Mouse (Mus musculus) ES-Bruce4 (cell line): ENCODE data around the gene Myo9b. TPM values are rescaled to one million over a fixed set of nuclear protein-coding genes. Genes with fewer than 3 reads are reported as not detected.
A peak's percentile ranks its signal among the peaks of the same experiment; 100 is the strongest.

Experiments used
- H3K27ac ChIP-seq: 2 replicates; pipeline ENCODE4 v1.5.1; 2012; ENCODE audit warnings: low read length, inconsistent platforms; ENCODE audit not compliant: insufficient read depth
- H3K27me3 ChIP-seq: 2 replicates; pipeline ENCODE4 v1.6.1; 2012; ENCODE audit warnings: mild to moderate bottlenecking, low read length, inconsistent platforms; ENCODE audit not compliant: control insufficient read depth, poor library complexity, insufficient read depth, severe bottlenecking
- H3K36me3 ChIP-seq: 2 replicates; pipeline ENCODE4 v1.6.1; 2012; ENCODE audit warnings: inconsistent platforms, mild to moderate bottlenecking, low read length, moderate library complexity; ENCODE audit not compliant: control insufficient read depth, poor library complexity, insufficient read depth, severe bottlenecking
- H3K4me1 ChIP-seq: one replicate; pipeline ENCODE4 v1.8.1; 2011; ENCODE audit warnings: low read length; ENCODE audit not compliant: control insufficient read depth, insufficient read depth
- H3K4me3 ChIP-seq: 2 replicates; pipeline ENCODE4 v1.5.1; 2011; ENCODE audit warnings: low read depth, mild to moderate bottlenecking, low read length
- H3K9ac ChIP-seq: 2 replicates; pipeline ENCODE4 v1.6.1; 2012; ENCODE audit warnings: low read depth, mild to moderate bottlenecking, inconsistent platforms; ENCODE audit not compliant: poor library complexity, severe bottlenecking
- H3K9me3 ChIP-seq: replicated peaks from 2 replicates; pipeline ENCODE4 v1.6.1; 2012; ENCODE audit warnings: mild to moderate bottlenecking, low read length, inconsistent platforms; ENCODE audit not compliant: control insufficient read depth, poor library complexity, insufficient read depth, severe bottlenecking
- CTCF ChIP-seq: IDR thresholded peaks from one replicate; pipeline ENCODE4 v1.8.1; 2011; ENCODE audit warnings: low read depth, low read length
- EP300 ChIP-seq: IDR thresholded peaks from 2 replicates; pipeline ENCODE4 v1.6.1; 2011; ENCODE audit warnings: low read depth, low read length; ENCODE audit not compliant: insufficient read depth
- POLR2A ChIP-seq: IDR thresholded peaks from one replicate; pipeline ENCODE4 v1.8.1; 2011; ENCODE audit warnings: low read length; ENCODE audit not compliant: insufficient read depth
- polyA plus RNA-seq: library from polyadenylated mRNA; stranded (reverse); fragments of >200 nt; gene quantifications from 2 replicates; pipeline ENCODE4 v1.2.4, GENCODE M21; 2011; ENCODE audit warnings: low read depth; ENCODE audit not compliant: missing spikeins, insufficient read depth, insufficient read length

Myo9b gene
- polyA plus RNA-seq, 1 experiment: 37.3 TPM

GRCm38 (mm10) chr8:71371236-71371848, 98.8 kb downstream of the Myo9b start, which contains the start of gene Ocel1:
Gene Ocel1 (plus strand): TSS chr8:71371298.
- Histone ChIP-seq H3K27me3 (no peaks in the 10 kb centered on the region), H3K9ac (peak within 1 kb of the TSS; percentile 56), H3K27ac (no peak within 1 kb of the TSS), H3K9me3 (no peaks in the 10 kb centered on the region), H3K36me3 (peaks cover 10% of the 10 kb centered on the region), H3K4me1 (peaks cover 9% of the 10 kb centered on the region), H3K4me3 (peak within 1 kb of the TSS; percentile 90)
- TF ChIP-seq POLR2A: no peak
- TF ChIP-seq CTCF: peak; percentile 90
- no peak for TF ChIP-seq EP300

- Histone ChIP-seq H3K9ac (peak overlapping the region; percentile 7; the same call in 1 of the 2 replicates), H3K36me3 (peaks cover 10% of the 10 kb centered on the region), H3K9me3 (no peaks in the 10 kb centered on the region), H3K27me3 (no peaks in the 10 kb centered on the region), H3K4me1 (peaks cover 9% of the 10 kb centered on the region), H3K27ac (no peak overlapping the region), H3K4me3 (no peak overlapping the region)
- TF ChIP-seq CTCF (no peak), POLR2A (no peak), EP300 (no peak)
Observed at GRCm38 (mm10) chr8:71372427-71372826, 99.9 kb downstream of the Myo9b start.

DNA sequence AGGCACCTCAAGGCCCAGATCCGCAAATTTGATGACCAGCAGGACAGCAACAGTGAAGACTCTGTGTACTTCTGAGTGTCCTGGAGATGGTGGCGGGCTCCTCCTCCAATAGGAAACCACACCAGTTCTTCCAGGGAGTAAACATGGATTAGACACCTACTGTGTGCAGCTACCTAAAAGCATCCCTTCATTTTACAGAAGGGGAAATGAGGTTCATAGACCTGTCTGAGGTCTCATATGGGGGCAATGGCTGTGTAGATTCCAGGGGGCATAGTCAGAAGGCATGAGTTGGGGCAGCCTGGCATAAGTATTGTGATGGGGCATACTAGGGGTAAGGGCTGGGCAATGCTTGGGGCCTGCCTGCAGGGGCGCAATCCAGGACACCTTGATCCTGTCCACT, 100.5 kb downstream of the Myo9b start:
- no peak for TF ChIP-seq POLR2A
- peak; percentile 10 for TF ChIP-seq CTCF
- no peak for TF ChIP-seq EP300
- H3K27me3 ChIP-seq: no peaks in the 10 kb centered on the region

GRCm38 (mm10) chr8:71374616-71375206, 102.2 kb downstream of the Myo9b start:
- Histone ChIP-seq H3K27me3 (no peaks in the 10 kb centered on the region), H3K4me3 (no peak overlapping the region), H3K4me1 (peaks cover 9% of the 10 kb centered on the region), H3K9me3 (no peaks in the 10 kb centered on the region), H3K27ac (peak overlapping the region; percentile 28), H3K9ac (no peak overlapping the region), H3K36me3 (peaks cover 2% of the 10 kb centered on the region)
- no peak for TF ChIP-seq EP300
- no peak for TF ChIP-seq POLR2A
- TF ChIP-seq CTCF: no peak

More for the DNA sequence above, 100.5 kb downstream of the Myo9b start:
- Histone ChIP-seq H3K4me1 (peaks cover 9% of the 10 kb centered on the region), H3K27ac (no peak overlapping the region), H3K36me3 (peaks cover 10% of the 10 kb centered on the region), H3K4me3 (no peak overlapping the region), H3K9ac (no peak overlapping the region), H3K9me3 (no peaks in the 10 kb centered on the region)

- peak overlapping the region; percentile 11; the same call in 1 of the 2 replicates for H3K9ac ChIP-seq
- no peaks in the 10 kb centered on the region for H3K36me3 ChIP-seq
- TF ChIP-seq EP300 (peak; percentile 66; the same call in 1 of the 2 replicates), CTCF (peak; percentile 36), POLR2A (no peak)
- peaks cover 9% of the 10 kb centered on the region for H3K4me1 ChIP-seq
- H3K27me3 ChIP-seq: no peaks in the 10 kb centered on the region
- H3K9me3 ChIP-seq: no peaks in the 10 kb centered on the region
- H3K4me3 ChIP-seq: peak overlapping the region; percentile 49
- H3K27ac ChIP-seq: no peak overlapping the region
Observed at GRCm38 (mm10) chr8:71375581-71376422, 103.3 kb downstream of the Myo9b start.
